Mouse (Mus musculus) embryonic facial prominence, embryonic 13.5 days (tissue): ENCODE results near the gene Vmn1r31. TPM values are rescaled to one million over a fixed set of nuclear protein-coding genes. Genes with fewer than 3 reads are reported as not detected.

Experiments
- ATAC-seq: fragments of 200-750 bp; cut with Nextera tagmentation; 2 replicates; pipeline ENCODE4 v1.8.0; 2017; ENCODE audit warnings: low read depth; ENCODE audit not compliant: insufficient number of reproducible peaks, insufficient read depth, low FRiP score, low TSS enrichment
- H3K27ac ChIP-seq: fragments of 300-500 bp; sonication (generic); 2 replicates; pipeline ENCODE4 v1.5.1; 2015; ENCODE audit warnings: moderate library complexity, mild to moderate bottlenecking, inconsistent platforms
- H3K27me3 ChIP-seq: fragments of 300-500 bp; sonication (generic); 2 replicates; pipeline ENCODE4 v1.6.1; 2015; ENCODE audit warnings: mild to moderate bottlenecking, inconsistent platforms
- H3K36me3 ChIP-seq: fragments of 300-500 bp; sonication (generic); 2 replicates; pipeline ENCODE4 v1.6.1; 2015; ENCODE audit warnings: mild to moderate bottlenecking, inconsistent platforms
- H3K4me1 ChIP-seq: fragments of 300-500 bp; sonication (generic); 2 replicates; pipeline ENCODE4 v1.6.1; 2015; ENCODE audit warnings: inconsistent platforms
- H3K4me2 ChIP-seq: fragments of 300-500 bp; sonication (generic); 2 replicates; pipeline ENCODE4 v1.6.1; 2015; ENCODE audit warnings: moderate library complexity, mild to moderate bottlenecking, inconsistent platforms
- H3K4me3 ChIP-seq: fragments of 300-500 bp; sonication (generic); 2 replicates; pipeline ENCODE4 v1.5.1; 2015; ENCODE audit warnings: mild to moderate bottlenecking, inconsistent platforms
- H3K9ac ChIP-seq: fragments of 300-500 bp; sonication (generic); 2 replicates; pipeline ENCODE4 v1.6.1; 2015; ENCODE audit warnings: mild to moderate bottlenecking, inconsistent platforms
- H3K9me3 ChIP-seq: fragments of 300-500 bp; sonication (generic); 2 replicates; pipeline ENCODE4 v1.6.1; 2016; ENCODE audit warnings: inconsistent platforms
- WGBS: fragments of 180-500 bp; shearing (Covaris S2); methylation state at CpG from one replicate; pipeline ENCODE4 v1.1.7; 2015; ENCODE audit warnings: mixed read lengths; 5-methylcytosine and 5-hydroxymethylcytosine counted together
- polyA plus RNA-seq: library from polyadenylated mRNA; unstranded; fragments of >200 nt; fragmentation: Nextera tagmentation; extraction: Ambion mirVana; gene quantifications from 2 replicates; pipeline ENCODE4 v1.2.1, GENCODE M21; 2015

The Vmn1r31 gene
- not detected in 2 replicates for polyA plus RNA-seq

- H3K27me3 ChIP-seq = no peaks in the 10 kb centered on the region
- ATAC-seq = no peak
- no peak within 1 kb of the TSS for H3K4me3 ChIP-seq
- no peak within 1 kb of the TSS for H3K27ac ChIP-seq
- H3K4me2 ChIP-seq = no peak within 1 kb of the TSS
- no peak within 1 kb of the TSS for H3K9ac ChIP-seq
- no peaks in the 10 kb centered on the region for H3K9me3 ChIP-seq
- H3K4me1 ChIP-seq = no peaks in the 10 kb centered on the region
- H3K36me3 ChIP-seq = no peaks in the 10 kb centered on the region
- WGBS = 72% methylated on average over 1 of the region's 1 CpGs
These were observed at the start of gene Vmn1r31 for GRCm38 (mm10) chr6:58475230-58475629. Gene Vmn1r31 (minus strand): TSS chr6:58475330.

GRCm38 (mm10) chr6:58443285-58443684 lies 31.8 kb downstream of the Vmn1r31 start, which contains the start of gene Vmn1r30:
Gene Vmn1r30 (minus strand): TSS chr6:58443385.
- Histone ChIP-seq H3K4me3 (no peak within 1 kb of the TSS), H3K4me2 (no peak within 1 kb of the TSS), H3K9ac (no peak within 1 kb of the TSS), H3K36me3 (no peaks in the 10 kb centered on the region), H3K27me3 (no peaks in the 10 kb centered on the region), H3K4me1 (no peaks in the 10 kb centered on the region), H3K9me3 (no peaks in the 10 kb centered on the region), H3K27ac (no peak within 1 kb of the TSS)
- ATAC-seq = no peak

Other genes with a start within 250 kb of the Vmn1r31 start
- gene Vmn1r28, start 213.3 kb downstream of the Vmn1r31 start, polyA plus RNA-seq = not detected in 2 replicates
- not detected in 2 replicates for gene Vmn1r29, start 173.8 kb downstream of the Vmn1r31 start, polyA plus RNA-seq
- not detected in 2 replicates for gene Vmn1r30, start 31.9 kb downstream of the Vmn1r31 start, polyA plus RNA-seq
- gene Abcg2, start 109.2 kb upstream of the Vmn1r31 start, polyA plus RNA-seq = 56.8 and 60.0 TPM in 2 replicates